In the genomic region with DNA sequence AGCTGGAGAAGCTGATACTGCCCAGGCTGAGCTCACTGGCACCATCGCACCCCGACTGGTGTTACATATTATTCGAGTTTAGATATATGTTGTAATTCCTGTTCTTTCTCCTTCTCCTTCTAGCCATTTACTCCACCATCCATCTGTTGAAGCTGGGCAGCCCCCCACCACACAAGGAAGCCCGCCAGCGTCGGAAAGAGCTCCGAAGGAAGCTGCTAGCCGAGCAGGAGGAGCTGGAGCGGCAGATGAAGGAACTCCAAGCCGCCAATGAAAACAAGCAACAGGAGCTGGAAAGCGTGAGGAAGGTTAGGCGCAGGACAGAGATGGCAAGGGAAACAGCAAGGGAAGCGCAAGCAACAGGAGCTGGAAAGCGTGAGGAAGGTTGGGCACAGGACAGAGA, we compare ENCODE assay signal across 27 mouse cellular contexts. TPM values are rescaled to one million over a fixed set of nuclear protein-coding genes. Genes with fewer than 3 reads are reported as not detected.
DNase-seq lines count a peak whose midpoint lies in the region; ATAC-seq and TF ChIP-seq lines count a peak whose summit lies in the region.
"Had no signal": no experiment of that assay in that cellular context is flagged by ENCODE, and none has a peak within 500 bp of the region (broad histone marks: within the 10 kb centered on the region; RNA-seq: fewer than 3 reads in every experiment).

No protein-coding gene starts in this region.

- no peaks in the 10 kb centered on the region for H3K27me3 ChIP-seq in forebrain, postnatal 0 days (ENCODE audit: insufficient read depth, low read length)
- H3K27me3 ChIP-seq in forebrain, embryonic 15.5 days = no peaks in the 10 kb centered on the region
- H3K27me3 ChIP-seq in neural tube, embryonic 13.5 days = no peaks in the 10 kb centered on the region
- no peaks in the 10 kb centered on the region for H3K27me3 ChIP-seq in neural tube, embryonic 15.5 days (replicated peaks)
- no peaks in the 10 kb centered on the region for H3K27me3 ChIP-seq in small intestine, adult 2 months (ENCODE audit: control insufficient read depth, insufficient read depth, low read length)
- H3K27me3 ChIP-seq: embryonic facial prominence, embryonic 13.5 days; kidney, embryonic 15.5 days; limb, embryonic 15.5 days; midbrain, embryonic 15.5 days had no signal

- TF ChIP-seq POLR2A in small intestine, adult 2 months (IDR thresholded peaks at IDR 0.05; ENCODE audit: low read depth, low read length) = no peak

- intact Hi-C loops in left cerebral cortex, postnatal 10 days (cut with DNase I) = no loop called here

- H3K4me2 ChIP-seq in forebrain, postnatal 0 days (ENCODE audit: low read depth) = no peak overlapping the region
- no peak overlapping the region for H3K4me2 ChIP-seq in forebrain, embryonic 15.5 days (replicated peaks)
- no peak overlapping the region for H3K4me2 ChIP-seq in neural tube, embryonic 13.5 days
- no peak overlapping the region for H3K4me2 ChIP-seq in neural tube, embryonic 15.5 days
- H3K4me2 ChIP-seq: embryonic facial prominence, embryonic 13.5 days; kidney, embryonic 15.5 days; limb, embryonic 15.5 days; midbrain, embryonic 15.5 days had no signal

- no peak overlapping the region for H3K27ac ChIP-seq in forebrain, postnatal 0 days (ENCODE audit: low read depth, low read length)
- H3K27ac ChIP-seq in forebrain, embryonic 15.5 days (replicated peaks) = no peak overlapping the region
- H3K27ac ChIP-seq in neural tube, embryonic 13.5 days (replicated peaks) = 0 out of 2 replicates have a peak overlapping the region, but pooled peaks have one; percentile 9
- H3K27ac ChIP-seq in neural tube, embryonic 15.5 days (replicated peaks) = no peak overlapping the region
- H3K27ac ChIP-seq in small intestine, adult 2 months (ENCODE audit: insufficient read depth, low read depth, low read length) = 0 out of 2 replicates have a peak overlapping the region, but pooled peaks have one; percentile 12
- H3K27ac ChIP-seq: embryonic facial prominence, embryonic 13.5 days; forebrain, embryonic 10.5 days; kidney, embryonic 15.5 days; left cerebral cortex, adult 2 months; limb, embryonic 15.5 days; midbrain, embryonic 10.5 days; midbrain, embryonic 15.5 days had no signal

- H3K9ac ChIP-seq in forebrain, postnatal 0 days = no peak overlapping the region
- H3K9ac ChIP-seq in forebrain, embryonic 15.5 days (replicated peaks) = no peak overlapping the region
- H3K9ac ChIP-seq in neural tube, embryonic 13.5 days = no peak overlapping the region
- no peak overlapping the region for H3K9ac ChIP-seq in neural tube, embryonic 15.5 days (replicated peaks)
- H3K9ac ChIP-seq: embryonic facial prominence, embryonic 13.5 days; kidney, embryonic 15.5 days; limb, embryonic 15.5 days; midbrain, embryonic 15.5 days had no signal

- ATAC-seq in forebrain, postnatal 0 days = peak; percentile 25; the same call in 1 of the 2 replicates
- no peak for ATAC-seq in forebrain, embryonic 15.5 days (replicated peaks)
- no peak for ATAC-seq in neural tube, embryonic 13.5 days (ENCODE audit: low read depth)
- no peak for ATAC-seq in neural tube, embryonic 15.5 days (ENCODE audit: low FRiP score)
- ATAC-seq: forebrain, embryonic 16.5 days; hindbrain, embryonic 16.5 days; midbrain, embryonic 15.5 days had no signal

- H3K4me1 ChIP-seq in forebrain, postnatal 0 days (ENCODE audit: insufficient read depth) = no peaks in the 10 kb centered on the region
- no peaks in the 10 kb centered on the region for H3K4me1 ChIP-seq in forebrain, embryonic 15.5 days
- no peaks in the 10 kb centered on the region for H3K4me1 ChIP-seq in neural tube, embryonic 13.5 days (replicated peaks)
- no peaks in the 10 kb centered on the region for H3K4me1 ChIP-seq in neural tube, embryonic 15.5 days
- peaks cover 5% of the 10 kb centered on the region; the same call in 1 of the 2 replicates for H3K4me1 ChIP-seq in small intestine, adult 2 months (ENCODE audit: control insufficient read depth, insufficient read depth, insufficient read length, low read length)
- H3K4me1 ChIP-seq: midbrain, embryonic 10.5 days; midbrain, embryonic 15.5 days had no signal

- H3K9me3 ChIP-seq in forebrain, postnatal 0 days (ENCODE audit: low read length) = no peaks in the 10 kb centered on the region
- H3K9me3 ChIP-seq in forebrain, embryonic 15.5 days = no peaks in the 10 kb centered on the region
- H3K9me3 ChIP-seq in neural tube, embryonic 13.5 days = no peaks in the 10 kb centered on the region
- no peaks in the 10 kb centered on the region for H3K9me3 ChIP-seq in neural tube, embryonic 15.5 days (replicated peaks)
- H3K9me3 ChIP-seq: embryonic facial prominence, embryonic 13.5 days; forebrain, embryonic 10.5 days; G1E; kidney, embryonic 15.5 days; limb, embryonic 15.5 days; midbrain, embryonic 10.5 days; midbrain, embryonic 15.5 days had no signal

- DNase-seq in forebrain, postnatal 0 days = peak; percentile 42
- DNase-seq in left cerebral cortex, postnatal 10 days (ENCODE audit: extremely low spot score in 1 of 2, low spot score in 2 of 2) = peak; percentile 14 to 58
- DNase-seq in left cerebral cortex, adult 18-20 months (ENCODE audit: low spot score in 2 of 2) = no peak
- no peak for DNase-seq in c-Kit-positive CD71-positive TER-119-positive erythroid progenitor cells, embryonic 14.5 days (ENCODE audit: low spot score)
- DNase-seq: adrenal gland, adult 8-10 months; cerebellum, adult 18-20 months; cerebellum, postnatal 10 days; kidney, adult 18-20 months; kidney, postnatal 25 days; lung, postnatal 4 days; right cerebral cortex, adult 18-20 months; spleen, adult 18-20 months; thymus, postnatal 25 days had no signal

- H3K36me3 ChIP-seq in forebrain, postnatal 0 days (ENCODE audit: insufficient read depth) = no peaks in the 10 kb centered on the region
- no peaks in the 10 kb centered on the region for H3K36me3 ChIP-seq in forebrain, embryonic 15.5 days
- H3K36me3 ChIP-seq in neural tube, embryonic 13.5 days = no peaks in the 10 kb centered on the region
- no peaks in the 10 kb centered on the region for H3K36me3 ChIP-seq in neural tube, embryonic 15.5 days
- peaks cover 25% of the 10 kb centered on the region for H3K36me3 ChIP-seq in small intestine, adult 2 months (ENCODE audit: control insufficient read depth, insufficient read depth, low read length)
- H3K36me3 ChIP-seq: midbrain, embryonic 15.5 days had no signal

- WGBS in forebrain, postnatal 0 days = 80% methylated on average over 14 of the region's 14 CpGs
- WGBS in forebrain, embryonic 15.5 days = 86% methylated on average over 14 of the region's 14 CpGs
- 89% methylated on average over 14 of the region's 14 CpGs for WGBS in neural tube, embryonic 13.5 days
- WGBS in neural tube, embryonic 15.5 days = 93% methylated on average over 14 of the region's 14 CpGs
- WGBS in small intestine, adult 2 months = 93% methylated on average over 14 of the region's 14 CpGs

- no peak for TF ChIP-seq CTCF in forebrain, postnatal 0 days (IDR thresholded peaks at IDR 0.05; ENCODE audit: low read depth)
- TF ChIP-seq CTCF in small intestine, adult 2 months (IDR thresholded peaks at IDR 0.05; ENCODE audit: extremely low read depth, insufficient read length, insufficient replicate concordance, low read depth, low read length) = no peak

- H3K4me3 ChIP-seq in forebrain, postnatal 0 days (ENCODE audit: low read depth, low read length) = no peak overlapping the region
- no peak overlapping the region for H3K4me3 ChIP-seq in forebrain, embryonic 15.5 days
- H3K4me3 ChIP-seq in neural tube, embryonic 13.5 days = no peak overlapping the region
- H3K4me3 ChIP-seq in neural tube, embryonic 15.5 days (replicated peaks) = no peak overlapping the region
- no peak overlapping the region for H3K4me3 ChIP-seq in small intestine, adult 2 months (ENCODE audit: low read depth, low read length)
- H3K4me3 ChIP-seq: embryonic facial prominence, embryonic 13.5 days; forebrain, embryonic 10.5 days; kidney, embryonic 15.5 days; left cerebral cortex, adult 2 months; limb, embryonic 15.5 days; midbrain, embryonic 10.5 days; midbrain, embryonic 15.5 days had no signal

RNA-seq across cellular contexts. Expression of a gene that starts 48.3 kb away (rescaled TPM):
- 10.1 and 12.2 TPM in 2 replicates for total RNA-seq in forebrain, postnatal 0 days (2014; rRNA removed)
- 5.8 and 7.1 TPM in 2 replicates for polyA plus RNA-seq in forebrain, postnatal 0 days (2015; fragmentation: Nextera tagmentation; extraction: Ambion mirVana)
- 10.4 and 11.1 TPM in 2 replicates for polyA plus RNA-seq in forebrain, embryonic 15.5 days (2015; fragmentation: Nextera tagmentation; extraction: Ambion mirVana)
- 10 to 100 TPM; 10.9 to 11.5 TPM for total RNA-seq in left cerebral cortex, postnatal 10 days (2021)
- total RNA-seq in left cerebral cortex, adult 18-20 months (2021) = 10 to 100 TPM; 12.3 to 13.1 TPM
- 10.4 and 14.4 TPM in 2 replicates for polyA plus RNA-seq in neural tube, embryonic 13.5 days (2015; fragmentation: Nextera tagmentation; extraction: Ambion mirVana)
- 11.9 and 17.2 TPM in 2 replicates for polyA plus RNA-seq in neural tube, embryonic 15.5 days (2015; fragmentation: Nextera tagmentation; extraction: Ambion mirVana)
- 4.3 and 9.7 TPM in 2 replicates for polyA plus RNA-seq in small intestine, adult 2 months (2012; rRNA removed)

Comparison
In these comparisons a context has a peak if more than half of its experiments do, and no peak if none do; other contexts are left out.
1. DNase-seq: peak in forebrain, postnatal 0 days (single experiment) and left cerebral cortex, postnatal 10 days (2 of 2); none in left cerebral cortex, adult 18-20 months (0 of 2) and c-Kit-positive CD71-positive TER-119-positive erythroid progenitor cells, embryonic 14.5 days (single experiment).
2. H3K27ac ChIP-seq: peak in neural tube, embryonic 13.5 days (single experiment) and small intestine, adult 2 months (single experiment); none in forebrain, postnatal 0 days (single experiment), forebrain, embryonic 15.5 days (single experiment) and neural tube, embryonic 15.5 days (single experiment).